Mouse (Mus musculus) forebrain, embryonic 13.5 days (tissue): ENCODE measurements around the gene Plcg2. TPM values are rescaled to one million over a fixed set of nuclear protein-coding genes. Genes with fewer than 3 reads are reported as not detected.

Experiments
- ATAC-seq: fragments of 200-750 bp; cut with Nextera tagmentation; 2 replicates; pipeline ENCODE4 v1.8.0; 2017
- H3K27ac ChIP-seq: fragments of 300-500 bp; sonication (generic); 2 replicates; pipeline ENCODE4 v1.5.1; 2015; ENCODE audit warnings: inconsistent platforms, mild to moderate bottlenecking, moderate library complexity
- H3K27me3 ChIP-seq: fragments of 300-500 bp; sonication (generic); 2 replicates; pipeline ENCODE4 v1.6.1; 2015; ENCODE audit warnings: mild to moderate bottlenecking, inconsistent platforms
- H3K36me3 ChIP-seq: fragments of 300-500 bp; sonication (generic); 2 replicates; pipeline ENCODE4 v1.6.1; 2015; ENCODE audit warnings: mild to moderate bottlenecking, inconsistent platforms; ENCODE audit not compliant: poor library complexity, severe bottlenecking
- H3K4me1 ChIP-seq: fragments of 300-500 bp; sonication (generic); 2 replicates; pipeline ENCODE4 v1.6.1; 2015; ENCODE audit warnings: inconsistent platforms
- H3K4me2 ChIP-seq: fragments of 300-500 bp; sonication (generic); 2 replicates; pipeline ENCODE4 v1.6.1; 2015; ENCODE audit warnings: inconsistent platforms, mild to moderate bottlenecking, moderate library complexity
- H3K4me3 ChIP-seq: fragments of 300-500 bp; sonication (generic); 2 replicates; pipeline ENCODE4 v1.5.1; 2015; ENCODE audit warnings: mild to moderate bottlenecking, inconsistent platforms
- H3K9ac ChIP-seq: fragments of 300-500 bp; sonication (generic); 2 replicates; pipeline ENCODE4 v1.6.1; 2015; ENCODE audit warnings: mild to moderate bottlenecking, inconsistent platforms
- H3K9me3 ChIP-seq: fragments of 300-500 bp; sonication (generic); replicated peaks from 2 replicates; pipeline ENCODE4 v1.6.1; 2016; ENCODE audit warnings: inconsistent platforms
- WGBS: fragments of 180-500 bp; shearing (Covaris S2); methylation state at CpG from one replicate; pipeline ENCODE4 v1.1.7; 2015; 5-methylcytosine and 5-hydroxymethylcytosine counted together
- polyA plus RNA-seq: library from polyadenylated mRNA; unstranded; fragments of >200 nt; fragmentation: Nextera tagmentation; extraction: Ambion mirVana; gene quantifications from 2 replicates; pipeline ENCODE4 v1.2.1, GENCODE M21; 2015

Gene Plcg2
- polyA plus RNA-seq, 1 experiment from 2014 or later, result 0.84 TPM

- H3K36me3 ChIP-seq, result no peaks in the 10 kb centered on the region
- ATAC-seq, result no peak
- H3K9ac ChIP-seq, result no peak overlapping the region
- no peaks in the 10 kb centered on the region for H3K9me3 ChIP-seq
- no peak overlapping the region for H3K4me3 ChIP-seq
- H3K27me3 ChIP-seq, result peaks cover 19% of the 10 kb centered on the region
- peaks cover 10% of the 10 kb centered on the region for H3K4me1 ChIP-seq
- WGBS, result 15% methylated on average over 9 of the region's 9 CpGs
- H3K4me2 ChIP-seq, result no peak overlapping the region
- H3K27ac ChIP-seq, result no peak overlapping the region
Measured at GRCm38 (mm10) chr8:117493543-117493942, 4.5 kb upstream of the Plcg2 start.

GRCm38 (mm10) chr8:117494874-117495273, 3.2 kb upstream of the Plcg2 start:
- ATAC-seq, result no peak

GRCm38 (mm10) chr8:117498915-117499540, 937 bp downstream of the Plcg2 start:
- no peaks in the 10 kb centered on the region for H3K36me3 ChIP-seq
- peak overlapping the region; percentile 100 for H3K4me2 ChIP-seq
- no peak overlapping the region for H3K27ac ChIP-seq
- peaks cover 11% of the 10 kb centered on the region for H3K4me1 ChIP-seq
- peaks cover 31% of the 10 kb centered on the region for H3K27me3 ChIP-seq
- WGBS, result 15% methylated on average over 20 of the region's 20 CpGs
- H3K9ac ChIP-seq, result peak overlapping the region; percentile 70; the same call in 1 of the 2 replicates
- H3K9me3 ChIP-seq, result no peaks in the 10 kb centered on the region
- no peak for ATAC-seq
- H3K4me3 ChIP-seq, result peak overlapping the region; percentile 57

More at GRCm38 (mm10) chr8:117494874-117495273, 3.2 kb upstream of the Plcg2 start:
- Histone ChIP-seq H3K4me3 (no peak overlapping the region), H3K27me3 (peaks cover 28% of the 10 kb centered on the region), H3K27ac (no peak overlapping the region), H3K9ac (no peak overlapping the region), H3K4me1 (peaks cover 14% of the 10 kb centered on the region), H3K36me3 (no peaks in the 10 kb centered on the region), H3K4me2 (no peak overlapping the region), H3K9me3 (no peaks in the 10 kb centered on the region)
- 89% methylated on average over 2 of the region's 2 CpGs for WGBS

- Histone ChIP-seq H3K27me3 (peaks cover 31% of the 10 kb centered on the region), H3K4me3 (no peak overlapping the region), H3K27ac (no peak overlapping the region), H3K36me3 (no peaks in the 10 kb centered on the region), H3K9ac (no peak overlapping the region), H3K4me1 (peaks cover 11% of the 10 kb centered on the region), H3K9me3 (no peaks in the 10 kb centered on the region), H3K4me2 (no peak overlapping the region)
- no peak for ATAC-seq
- 78% methylated on average over 5 of the region's 5 CpGs for WGBS
Measured at GRCm38 (mm10) chr8:117500232-117500823, 2.2 kb downstream of the Plcg2 start.

GRCm38 (mm10) chr8:117501323-117501722, 3.2 kb downstream of the Plcg2 start:
- no peak overlapping the region for H3K27ac ChIP-seq
- WGBS, result 92% methylated on average over 6 of the region's 6 CpGs
- H3K4me2 ChIP-seq, result no peak overlapping the region
- ATAC-seq, result no peak
- H3K4me1 ChIP-seq, result peaks cover 11% of the 10 kb centered on the region
- no peak overlapping the region for H3K4me3 ChIP-seq
- H3K9ac ChIP-seq, result no peak overlapping the region
- H3K9me3 ChIP-seq, result no peaks in the 10 kb centered on the region
- H3K27me3 ChIP-seq, result peaks cover 31% of the 10 kb centered on the region
- H3K36me3 ChIP-seq, result no peaks in the 10 kb centered on the region

- no peaks in the 10 kb centered on the region for H3K36me3 ChIP-seq
- no peak for ATAC-seq
- H3K4me2 ChIP-seq, result no peak overlapping the region
- no peaks in the 10 kb centered on the region for H3K9me3 ChIP-seq
- H3K4me1 ChIP-seq, result peaks cover 4% of the 10 kb centered on the region
- no peak overlapping the region for H3K27ac ChIP-seq
- H3K27me3 ChIP-seq, result peaks cover 13% of the 10 kb centered on the region
- H3K9ac ChIP-seq, result no peak overlapping the region
- no peak overlapping the region for H3K4me3 ChIP-seq
- WGBS, result 60% methylated on average over 13 of the region's 13 CpGs
Measured at GRCm38 (mm10) chr8:117503405-117504069, 5.4 kb downstream of the Plcg2 start.

- Histone ChIP-seq H3K4me1 (no peaks in the 10 kb centered on the region), H3K9me3 (0 out of 2 replicates have a peak, but pooled peaks cover 5% of the 10 kb centered on the region), H3K9ac (no peak overlapping the region), H3K27me3 (no peaks in the 10 kb centered on the region), H3K4me2 (no peak overlapping the region), H3K27ac (no peak overlapping the region), H3K36me3 (no peaks in the 10 kb centered on the region), H3K4me3 (no peak overlapping the region)
- WGBS, result 88% methylated on average over 8 of the region's 8 CpGs
- ATAC-seq, result no peak
Measured at GRCm38 (mm10) chr8:117507703-117508102, 9.6 kb downstream of the Plcg2 start.

GRCm38 (mm10) chr8:117516876-117517565, 18.9 kb downstream of the Plcg2 start:
- no peak overlapping the region for H3K27ac ChIP-seq
- H3K9ac ChIP-seq, result no peak overlapping the region
- no peaks in the 10 kb centered on the region for H3K9me3 ChIP-seq
- H3K4me2 ChIP-seq, result no peak overlapping the region
- no peaks in the 10 kb centered on the region for H3K36me3 ChIP-seq
- WGBS, result 75% methylated on average over 14 of the region's 14 CpGs
- ATAC-seq, result no peak
- no peaks in the 10 kb centered on the region for H3K27me3 ChIP-seq
- H3K4me1 ChIP-seq, result no peaks in the 10 kb centered on the region
- no peak overlapping the region for H3K4me3 ChIP-seq

GRCm38 (mm10) chr8:117517861-117518260, 19.8 kb downstream of the Plcg2 start:
- no peak overlapping the region for H3K4me2 ChIP-seq
- 80% methylated on average over 9 of the region's 9 CpGs for WGBS
- H3K9me3 ChIP-seq, result no peaks in the 10 kb centered on the region
- H3K4me1 ChIP-seq, result no peaks in the 10 kb centered on the region
- no peak overlapping the region for H3K9ac ChIP-seq
- no peaks in the 10 kb centered on the region for H3K36me3 ChIP-seq
- H3K4me3 ChIP-seq, result no peak overlapping the region
- ATAC-seq, result no peak
- H3K27ac ChIP-seq, result no peak overlapping the region
- no peaks in the 10 kb centered on the region for H3K27me3 ChIP-seq

- no peak overlapping the region for H3K4me3 ChIP-seq
- ATAC-seq, result no peak
- WGBS, result 84% methylated on average over 4 of the region's 4 CpGs
Measured at GRCm38 (mm10) chr8:117518873-117519272, 20.8 kb downstream of the Plcg2 start.

GRCm38 (mm10) chr8:117526185-117526584, 28.1 kb downstream of the Plcg2 start:
- no peaks in the 10 kb centered on the region for H3K4me1 ChIP-seq
- no peak overlapping the region for H3K9ac ChIP-seq
- no peak for ATAC-seq
- no peak overlapping the region for H3K27ac ChIP-seq
- 67% methylated on average over 2 of the region's 2 CpGs for WGBS
- no peak overlapping the region for H3K4me2 ChIP-seq
- H3K27me3 ChIP-seq, result no peaks in the 10 kb centered on the region
- no peak overlapping the region for H3K4me3 ChIP-seq
- no peaks in the 10 kb centered on the region for H3K36me3 ChIP-seq
- no peaks in the 10 kb centered on the region for H3K9me3 ChIP-seq

More at GRCm38 (mm10) chr8:117518873-117519272, 20.8 kb downstream of the Plcg2 start:
- Histone ChIP-seq H3K9ac (no peak overlapping the region), H3K36me3 (no peaks in the 10 kb centered on the region), H3K4me1 (no peaks in the 10 kb centered on the region), H3K27ac (no peak overlapping the region), H3K9me3 (no peaks in the 10 kb centered on the region), H3K27me3 (no peaks in the 10 kb centered on the region), H3K4me2 (no peak overlapping the region)

GRCm38 (mm10) chr8:117527983-117528382, 29.9 kb downstream of the Plcg2 start:
- no peaks in the 10 kb centered on the region for H3K36me3 ChIP-seq
- H3K27ac ChIP-seq, result no peak overlapping the region
- 82% methylated on average over 5 of the region's 5 CpGs for WGBS
- no peak overlapping the region for H3K4me3 ChIP-seq
- no peaks in the 10 kb centered on the region for H3K9me3 ChIP-seq
- no peaks in the 10 kb centered on the region for H3K27me3 ChIP-seq
- no peak overlapping the region for H3K9ac ChIP-seq
- no peak for ATAC-seq
- no peak overlapping the region for H3K4me2 ChIP-seq
- H3K4me1 ChIP-seq, result no peaks in the 10 kb centered on the region
